Mouse (Mus musculus): ENCODE measurements around the gene A630095N17Rik. TPM values are rescaled to one million over a fixed set of nuclear protein-coding genes. Genes with fewer than 3 reads are reported as not detected.
A peak's percentile ranks its signal among the peaks of the same experiment; 100 is the strongest.

Gene A630095N17Rik
- polyA plus RNA-seq, 1 experiment: not detected

GRCm38 (mm10) chr1:75211141-75211708, 20.7 kb downstream of the A630095N17Rik start:
- Histone ChIP-seq H3K27ac (ENCODE audit: insufficient read depth, low read depth, low read length) (no peak overlapping the region), H3K4me3 (ENCODE audit: insufficient read depth, low read depth, low read length) (peak overlapping the region; percentile 98), H3K4me1 (ENCODE audit: control insufficient read depth, insufficient read depth, low read length) (peaks cover 34% of the 10 kb centered on the region)
- TF ChIP-seq CTCF (IDR thresholded peaks at IDR 0.05; ENCODE audit: insufficient read depth, low read depth, low read length): no peak
- TF ChIP-seq POLR2A (IDR thresholded peaks at IDR 0.05; ENCODE audit: insufficient read depth, low read depth, low read length): no peak
- 12% methylated on average over 17 of the region's 17 CpGs for WGBS

- TF ChIP-seq CTCF (IDR thresholded peaks at IDR 0.05; ENCODE audit: insufficient read depth, low read depth, low read length): no peak
- peak; percentile 50 for TF ChIP-seq POLR2A (IDR thresholded peaks at IDR 0.05; ENCODE audit: insufficient read depth, low read depth, low read length)
- H3K4me1 ChIP-seq (ENCODE audit: control insufficient read depth, insufficient read depth, low read length): peaks cover 28% of the 10 kb centered on the region
- H3K27ac ChIP-seq (ENCODE audit: insufficient read depth, low read depth, low read length): peak within 1 kb of the TSS; percentile 50; the same call in 1 of the 2 replicates
- 4% methylated on average over 42 of the region's 42 CpGs for WGBS
- peak within 1 kb of the TSS; percentile 98 for H3K4me3 ChIP-seq (ENCODE audit: insufficient read depth, low read depth, low read length)
Observed at GRCm38 (mm10) chr1:75210136-75211087, 21.5 kb downstream of the A630095N17Rik start, which contains the start of the genes Glb1l and Stk16. Gene Glb1l (minus strand): TSS chr1:75210813. Gene Stk16 (plus strand): TSS chr1:75210838.

- Histone ChIP-seq H3K4me1 (ENCODE audit: control insufficient read depth, insufficient read depth, low read length) (peaks cover 23% of the 10 kb centered on the region), H3K4me3 (ENCODE audit: insufficient read depth, low read depth, low read length) (peak overlapping the region; percentile 30), H3K27ac (ENCODE audit: insufficient read depth, low read depth, low read length) (no peak overlapping the region)
- no peak for TF ChIP-seq POLR2A (IDR thresholded peaks at IDR 0.05; ENCODE audit: insufficient read depth, low read depth, low read length)
- TF ChIP-seq CTCF (IDR thresholded peaks at IDR 0.05; ENCODE audit: insufficient read depth, low read depth, low read length): no peak
- WGBS: 11% methylated on average over 34 of the region's 34 CpGs
Observed at GRCm38 (mm10) chr1:75208967-75209678, 22.8 kb downstream of the A630095N17Rik start.

- Histone ChIP-seq H3K4me3 (ENCODE audit: insufficient read depth, low read depth, low read length) (no peak overlapping the region), H3K27ac (ENCODE audit: insufficient read depth, low read depth, low read length) (no peak overlapping the region), H3K4me1 (ENCODE audit: control insufficient read depth, insufficient read depth, low read length) (no peaks in the 10 kb centered on the region)
- 91% methylated on average over 1 of the region's 1 CpGs for WGBS
- TF ChIP-seq CTCF (IDR thresholded peaks at IDR 0.05; ENCODE audit: insufficient read depth, low read depth, low read length): no peak
- TF ChIP-seq POLR2A (IDR thresholded peaks at IDR 0.05; ENCODE audit: insufficient read depth, low read depth, low read length): no peak
Observed at GRCm38 (mm10) chr1:75201236-75201635, 30.7 kb downstream of the A630095N17Rik start.

- TF ChIP-seq CTCF (IDR thresholded peaks at IDR 0.05; ENCODE audit: insufficient read depth, low read depth, low read length) (no peak), POLR2A (IDR thresholded peaks at IDR 0.05; ENCODE audit: insufficient read depth, low read depth, low read length) (no peak)
- H3K27ac ChIP-seq (ENCODE audit: insufficient read depth, low read depth, low read length): 0 out of 2 replicates have a peak overlapping the region, but pooled peaks have one; percentile 41
- H3K4me3 ChIP-seq (ENCODE audit: insufficient read depth, low read depth, low read length): peak overlapping the region; percentile 68
- under 1% methylated on average over 19 of the region's 19 CpGs for WGBS
- peaks cover 10% of the 10 kb centered on the region for H3K4me1 ChIP-seq (ENCODE audit: control insufficient read depth, insufficient read depth, low read length)
Observed at GRCm38 (mm10) chr1:75192452-75192851, 39.5 kb downstream of the A630095N17Rik start.

- no peak for TF ChIP-seq CTCF (IDR thresholded peaks at IDR 0.05; ENCODE audit: insufficient read depth, low read depth, low read length)
- TF ChIP-seq POLR2A (IDR thresholded peaks at IDR 0.05; ENCODE audit: insufficient read depth, low read depth, low read length): peak; percentile 89
- WGBS: under 1% methylated on average over 56 of the region's 56 CpGs
- H3K4me3 ChIP-seq (ENCODE audit: insufficient read depth, low read depth, low read length): peak within 1 kb of the TSS; percentile 84
Observed at GRCm38 (mm10) chr1:75191622-75192402, 40.1 kb downstream of the A630095N17Rik start, which contains the start of the genes Ankzf1 and Atg9a. Gene Ankzf1 (plus strand): TSS chr1:75192151. Gene Atg9a (minus strand): TSS chr1:75192196.

GRCm38 (mm10) chr1:75191258-75191621, 40.7 kb downstream of the A630095N17Rik start:
- peaks cover 10% of the 10 kb centered on the region for H3K4me1 ChIP-seq (ENCODE audit: control insufficient read depth, insufficient read depth, low read length)
- H3K4me3 ChIP-seq (ENCODE audit: insufficient read depth, low read depth, low read length): peak overlapping the region; percentile 84
- H3K27ac ChIP-seq (ENCODE audit: insufficient read depth, low read depth, low read length): no peak overlapping the region
- WGBS: 36% methylated on average over 5 of the region's 5 CpGs
- TF ChIP-seq POLR2A (IDR thresholded peaks at IDR 0.05; ENCODE audit: insufficient read depth, low read depth, low read length) (no peak; the same call in 1 of the 2 replicates), CTCF (IDR thresholded peaks at IDR 0.05; ENCODE audit: insufficient read depth, low read depth, low read length) (no peak)

More at GRCm38 (mm10) chr1:75191622-75192402, 40.1 kb downstream of the A630095N17Rik start, which contains the start of the genes Ankzf1 and Atg9a:
- H3K4me1 ChIP-seq (ENCODE audit: control insufficient read depth, insufficient read depth, low read length): peaks cover 10% of the 10 kb centered on the region
- H3K27ac ChIP-seq (ENCODE audit: insufficient read depth, low read depth, low read length): peak within 1 kb of the TSS; percentile 66

GRCm38 (mm10) chr1:75190577-75190976, 41.3 kb downstream of the A630095N17Rik start:
- WGBS: 71% methylated on average over 2 of the region's 2 CpGs
- TF ChIP-seq POLR2A (IDR thresholded peaks at IDR 0.05; ENCODE audit: insufficient read depth, low read depth, low read length) (no peak), CTCF (IDR thresholded peaks at IDR 0.05; ENCODE audit: insufficient read depth, low read depth, low read length) (no peak)
- Histone ChIP-seq H3K27ac (ENCODE audit: insufficient read depth, low read depth, low read length) (no peak overlapping the region), H3K4me1 (ENCODE audit: control insufficient read depth, insufficient read depth, low read length) (peaks cover 10% of the 10 kb centered on the region), H3K4me3 (ENCODE audit: insufficient read depth, low read depth, low read length) (peak overlapping the region; percentile 84; the same call in 1 of the 2 replicates)
